Mouse (Mus musculus): ENCODE data around the gene Coasy.

GRCm38 (mm10) chr11:101109351-101109750, 27.0 kb downstream of the Coasy start:
- TF ChIP-seq CTCF (conservative IDR thresholded peaks at IDR 0.05; ENCODE audit: insufficient read depth, insufficient read length, low read depth, low read length) (no peak), POLR2A (IDR thresholded peaks at IDR 0.05; ENCODE audit: low read depth, low read length) (no peak)

Data from kidney, adult 2 months (tissue).